ENCODE assay signal across 9 mouse cellular contexts in genomic region chr2:52037882-52038281, GRCm38 (mm10). TPM values are rescaled to one million over a fixed set of nuclear protein-coding genes. Genes with fewer than 3 reads are reported as not detected.
DNase-seq lines count a peak whose midpoint lies in the region; ATAC-seq and TF ChIP-seq lines count a peak whose summit lies in the region.
"Had no signal": no experiment of that assay in that cellular context is flagged by ENCODE, and none has a peak within 500 bp of the region (broad histone marks: within the 10 kb centered on the region; RNA-seq: fewer than 3 reads in every experiment).

Tnfaip6 (plus strand) TSS chr2:52038009.

- TF ChIP-seq EP300 in liver, postnatal 0 days (IDR thresholded peaks at IDR 0.05; ENCODE audit: low read depth) = peak; percentile 15; the same call in 1 of the 2 replicates

- peak; percentile 4 to 7 for DNase-seq in B cell, adult 2 months
- peak; percentile 20 for DNase-seq in cerebellum, adult 8-10 months
- peak; percentile 67 for DNase-seq in heart, postnatal 4 days
- DNase-seq in layer of hippocampus, adult 2 months (ENCODE audit: low spot score in 2 of 2) = peak; percentile 10 to 11
- peak; percentile 62 for DNase-seq in liver, postnatal 0 days
- peak; percentile 68 for DNase-seq in neural tube, embryonic 11.5 days (ENCODE audit: low spot score)
- peak; percentile 46 for DNase-seq in urinary bladder, postnatal 25 days (ENCODE audit: low spot score)

- TF ChIP-seq CTCF in layer of hippocampus, adult 2 months (conservative IDR thresholded peaks at IDR 0.05) = no peak
- no peak for TF ChIP-seq CTCF in liver, postnatal 0 days (IDR thresholded peaks at IDR 0.05; ENCODE audit: low read depth)

- WGBS in liver, postnatal 0 days (ENCODE audit: insufficient replicate concordance) = 5% methylated on average over 17 of the region's 17 CpGs
- 1% methylated on average over 17 of the region's 17 CpGs for WGBS in neural tube, embryonic 11.5 days

- peak within 1 kb of the TSS; percentile 66 for H3K4me2 ChIP-seq in liver, postnatal 0 days (ENCODE audit: low read depth, low read length)
- H3K4me2 ChIP-seq in neural tube, embryonic 11.5 days (ENCODE audit: low read depth) = peak within 1 kb of the TSS; percentile 56

- peak; percentile 64 for ATAC-seq in frontal cortex, adult (ENCODE audit: low TSS enrichment)
- ATAC-seq in liver, postnatal 0 days = peak; percentile 91
- ATAC-seq in neural tube, embryonic 11.5 days (ENCODE audit: insufficient read depth, low FRiP score, low TSS enrichment) = peak; percentile 42; the same call in 1 of the 2 replicates
- ATAC-seq: Patski had no signal

- peak within 1 kb of the TSS; percentile 41 for H3K4me3 ChIP-seq in layer of hippocampus, adult 2 months
- H3K4me3 ChIP-seq in liver, postnatal 0 days (ENCODE audit: low read depth, low read length) = peak within 1 kb of the TSS; percentile 38
- peak within 1 kb of the TSS; percentile 40 for H3K4me3 ChIP-seq in neural tube, embryonic 11.5 days (ENCODE audit: low read depth, low read length)

- H3K9me3 ChIP-seq in liver, postnatal 0 days (ENCODE audit: low read length) = no peaks in the 10 kb centered on the region
- H3K9me3 ChIP-seq in neural tube, embryonic 11.5 days (ENCODE audit: control insufficient read depth, low read length) = no peaks in the 10 kb centered on the region

- H3K4me1 ChIP-seq in liver, postnatal 0 days (ENCODE audit: insufficient read depth) = no peaks in the 10 kb centered on the region
- peaks cover 6% of the 10 kb centered on the region; the same call in 1 of the 2 replicates for H3K4me1 ChIP-seq in neural tube, embryonic 11.5 days (ENCODE audit: control insufficient read depth, insufficient read depth, low read length)

- no peak within 1 kb of the TSS for H3K9ac ChIP-seq in liver, postnatal 0 days (replicated peaks)
- peak within 1 kb of the TSS; percentile 54 for H3K9ac ChIP-seq in neural tube, embryonic 11.5 days (ENCODE audit: low read length)

- H3K27ac ChIP-seq in layer of hippocampus, adult 2 months = peak within 1 kb of the TSS; percentile 28
- H3K27ac ChIP-seq in liver, postnatal 0 days (ENCODE audit: low read depth) = no peak within 1 kb of the TSS
- H3K27ac ChIP-seq in neural tube, embryonic 11.5 days (ENCODE audit: low read depth, low read length) = no peak within 1 kb of the TSS

- no peaks in the 10 kb centered on the region for H3K36me3 ChIP-seq in liver, postnatal 0 days (replicated peaks; ENCODE audit: insufficient read depth, low read length)
- H3K36me3 ChIP-seq in neural tube, embryonic 11.5 days (ENCODE audit: control insufficient read depth, insufficient read depth, low read length) = no peaks in the 10 kb centered on the region

- H3K27me3 ChIP-seq in liver, postnatal 0 days (ENCODE audit: insufficient read depth, low read length) = 0 out of 2 replicates have a peak, but pooled peaks cover 3% of the 10 kb centered on the region
- no peaks in the 10 kb centered on the region for H3K27me3 ChIP-seq in neural tube, embryonic 11.5 days (ENCODE audit: control insufficient read depth, insufficient read depth, low read length)

RNA-seq across cellular contexts. Expression of gene Tnfaip6, which starts in this region (rescaled TPM):
- 1 to 10 TPM; 4.2 to 4.4 TPM for total RNA-seq in heart, postnatal 4 days (2021)
- 1 to 10 TPM; 7.5 to 7.8 TPM for total RNA-seq in layer of hippocampus, adult 2 months (2021)
- polyA plus RNA-seq in liver, postnatal 0 days (2015; fragmentation: Nextera tagmentation; extraction: Ambion mirVana) = 0.22 and 0.34 TPM in 2 replicates
- 18.1 and 23.4 TPM in 2 replicates for polyA plus RNA-seq in neural tube, embryonic 11.5 days (2014; fragmentation: Nextera tagmentation; extraction: Ambion mirVana)
- polyA plus RNA-seq: Patski had no signal

Comparison
In these comparisons a context has a peak if more than half of its experiments do, and no peak if none do; other contexts are left out.
1. RNA of gene Tnfaip6 (polyA plus RNA-seq): 18.1 to 23.4 TPM in neural tube, embryonic 11.5 days; 0.22 to 0.34 TPM in liver, postnatal 0 days; every median in the first group is over 10 times any median in the second.
2. Peak in DNase-seq, ATAC-seq, H3K4me3 ChIP-seq and H3K4me2 ChIP-seq in liver, postnatal 0 days; RNA of the gene not detected or under 1 TPM.
3. DNase-seq: peak in every context shown above with its lines; median percentile 68 in neural tube, embryonic 11.5 days; 67 in heart, postnatal 4 days; 62 in liver, postnatal 0 days; 46 in urinary bladder, postnatal 25 days; 20 in cerebellum, adult 8-10 months; 10 in layer of hippocampus, adult 2 months; 6 in B cell, adult 2 months.
4. Peak in every context shown above with its lines, with median percentiles within 50 percentile points of each other: ATAC-seq and H3K4me3 ChIP-seq.